Mouse (Mus musculus) 416B (cell line): Measurements from ENCODE around the gene Actr8.
A peak's percentile ranks its signal among the peaks of the same experiment; 100 is the strongest.

Experiments used
- DNase-seq: peaks from one replicate; pipeline ENCODE4 v3.0.0; 2011; ENCODE audit warnings: low read depth

The Actr8 gene

GRCm38 (mm10) chr14:30039413-30039812, 61.3 kb downstream of the Actr8 start:
- DNase-seq = no peak

GRCm38 (mm10) chr14:30041836-30042235, 63.7 kb downstream of the Actr8 start:
- DNase-seq = no peak

DNA sequence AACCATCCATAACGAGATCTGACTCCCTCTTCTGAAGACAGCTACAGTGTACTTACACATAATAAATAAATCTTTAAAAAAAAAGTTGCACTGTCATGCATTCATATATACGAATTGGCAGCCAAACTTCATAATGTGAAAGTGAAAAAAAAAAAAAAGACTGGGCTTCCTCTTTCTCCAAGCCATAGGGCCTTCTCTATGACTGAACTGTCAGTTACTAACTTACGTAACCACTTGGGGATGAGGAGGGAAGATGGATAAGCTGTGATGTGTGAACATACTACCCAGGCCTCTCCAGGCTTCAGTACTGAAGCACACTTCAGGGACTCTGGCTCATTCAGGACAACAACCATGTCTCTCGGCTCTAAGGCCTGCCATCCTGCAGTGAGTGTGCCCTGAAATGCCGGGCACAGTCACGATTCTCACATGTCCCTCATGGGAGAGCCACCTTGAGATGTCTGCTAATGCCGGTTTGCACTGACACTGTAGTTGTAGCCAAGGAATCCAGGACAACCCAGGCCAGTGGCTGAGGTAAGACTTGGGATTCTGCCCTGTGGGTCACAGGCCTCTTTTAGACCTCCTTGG, 65.3 kb downstream of the Actr8 start:
- peak; percentile 33 for DNase-seq

- no peak for DNase-seq
Observed at GRCm38 (mm10) chr14:30045239-30045638, 67.1 kb downstream of the Actr8 start.

DNA sequence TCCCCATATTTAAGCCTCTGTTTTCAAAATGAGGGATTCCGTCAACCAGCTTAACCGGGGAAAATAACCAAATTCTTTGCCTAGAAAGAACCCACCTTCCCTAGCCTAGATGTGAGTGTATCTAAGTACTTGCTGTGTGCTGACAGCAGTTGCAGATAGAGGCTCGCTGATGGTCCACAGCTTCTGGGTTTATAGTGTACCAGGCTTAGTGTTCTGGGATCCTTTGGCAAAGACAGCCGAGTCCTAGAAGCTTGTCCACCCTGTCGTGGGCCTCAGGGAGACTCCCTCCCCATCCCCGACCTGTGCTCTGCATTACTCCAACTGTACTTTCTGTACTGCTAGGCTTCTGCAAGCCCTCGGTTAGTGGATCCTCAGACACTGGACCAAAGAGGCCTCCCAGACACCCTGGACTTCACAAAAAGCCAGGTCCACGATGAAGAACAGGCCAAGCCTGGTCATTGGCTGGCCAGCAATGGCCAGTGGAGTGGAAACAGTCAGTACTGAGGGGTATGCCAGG, 67.6 kb downstream of the Actr8 start:
- no peak for DNase-seq

- DNase-seq = no peak
Observed at GRCm38 (mm10) chr14:30046976-30047375, 68.8 kb downstream of the Actr8 start.

DNA sequence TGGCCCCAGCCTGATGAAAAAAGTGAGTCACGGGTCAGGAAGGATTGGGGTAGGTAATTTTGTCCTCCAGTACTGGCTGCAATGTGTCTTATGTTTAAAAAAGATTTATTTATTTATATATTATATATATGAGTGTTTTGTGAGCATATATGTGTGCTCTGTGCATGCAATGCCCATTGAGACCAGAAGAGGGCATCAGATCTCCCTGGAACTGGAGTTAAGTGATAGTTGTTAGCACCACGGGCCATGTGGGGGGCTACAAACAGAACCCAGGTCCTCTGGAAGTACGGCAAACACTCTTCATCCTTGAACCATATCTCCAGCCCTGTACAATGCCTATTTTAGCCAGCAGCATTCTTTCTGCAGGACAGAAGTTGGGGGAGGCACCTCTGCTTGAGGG, 69.9 kb downstream of the Actr8 start:
- peak; percentile 20 for DNase-seq

GRCm38 (mm10) chr14:30050280-30050679, 72.1 kb downstream of the Actr8 start:
- no peak for DNase-seq

DNA sequence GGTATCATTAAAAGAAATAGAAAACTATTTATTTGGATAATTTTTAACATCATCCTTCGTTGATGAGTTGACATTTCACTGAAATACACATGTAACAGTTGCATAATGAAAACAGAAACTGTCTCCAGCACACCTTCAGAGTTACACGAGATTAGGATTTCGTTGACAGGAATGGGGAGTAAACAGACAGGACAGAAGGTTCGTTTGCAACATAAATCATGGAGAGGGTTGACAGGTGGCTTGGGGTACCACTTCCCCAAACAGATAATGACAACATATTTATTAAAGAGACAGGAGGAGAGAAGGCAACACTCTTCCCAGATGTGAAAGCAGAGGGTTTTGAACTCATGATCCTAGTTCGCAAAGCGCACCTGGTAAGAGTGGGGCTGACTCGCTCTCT, 76.8 kb downstream of the Actr8 start:
- no peak for DNase-seq
